Mouse (Mus musculus) layer of hippocampus, postnatal 25 days (tissue): ENCODE results near the gene Zfp512. TPM values are rescaled to one million over a fixed set of nuclear protein-coding genes. Genes with fewer than 3 reads are reported as not detected.

Source experiments
- DNase-seq, 2 experiments: peaks; one replicate each; pipeline ENCODE4 v3.0.0; 2022; ENCODE audit warnings: mixed read lengths in 2 of 2, low spot score in 1 of 2; ENCODE audit errors: extremely low spot score in 1 of 2
- total RNA-seq, 2 experiments: library from RNA; stranded (reverse); gene quantifications; 2 replicates each; pipeline ENCODE4 v1.2.3; 2021

Zfp512 gene
- total RNA-seq, 2 experiments from 2014 or later = 43.5 to 43.9 TPM

DNA sequence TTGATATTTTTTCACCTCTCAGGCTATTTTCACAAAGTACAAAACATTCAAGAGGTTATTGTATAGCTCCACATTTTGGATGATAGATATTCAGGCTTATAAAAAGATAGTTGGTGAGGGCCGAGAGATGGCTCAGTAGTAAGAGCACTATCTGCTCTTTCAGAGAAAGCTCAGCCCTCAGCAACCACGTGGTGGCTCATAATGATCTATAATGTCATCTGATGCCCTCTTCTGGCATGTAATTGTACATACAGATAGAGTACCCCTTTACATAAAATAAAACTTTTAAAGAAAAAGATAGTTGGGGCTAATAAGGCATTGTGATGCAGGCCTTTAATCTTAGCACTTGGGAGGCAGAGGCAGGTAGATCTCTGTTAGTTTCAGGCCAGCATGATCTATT lies 76.3 kb downstream of the Zfp512 start:
- DNase-seq = no peak

Other genes with a start within 250 kb of the Zfp512 start
- 10 to 100 TPM; 77.0 to 77.2 TPM for gene Ppm1g, start 231.7 kb upstream of the Zfp512 start, total RNA-seq
- gene Nrbp1, start 211.6 kb upstream of the Zfp512 start, total RNA-seq = 10 to 100 TPM; 83.5 to 88.5 TPM
- not detected for gene Gm9970, start 211.2 kb upstream of the Zfp512 start, total RNA-seq
- 1 to 10 TPM; 2.0 to 3.1 TPM for gene Krtcap3, start 200.7 kb upstream of the Zfp512 start, total RNA-seq
- 10 to 100 TPM; 72.9 to 81.8 TPM for gene Ift172, start 161.3 kb upstream of the Zfp512 start, total RNA-seq
- gene Fndc4, start 156.4 kb upstream of the Zfp512 start, total RNA-seq = 100 to 1,000 TPM; 172 to 175 TPM
- under 1 TPM in 1 of 2 experiments, not detected in 1; 0.31 TPM for gene Gckr, start 155.0 kb upstream of the Zfp512 start, total RNA-seq
- gene 4930548H24Rik, start 33.3 kb downstream of the Zfp512 start, total RNA-seq = under 1 TPM in 1 of 2 experiments, not detected in 1; 0.21 TPM
- gene Gpn1, start 42.3 kb downstream of the Zfp512 start, total RNA-seq = 10 to 100 TPM; 31.8 to 34.1 TPM
- 10 to 100 TPM; 49.3 to 50.1 TPM for gene Slc4a1ap, start 74.6 kb downstream of the Zfp512 start, total RNA-seq
- gene Supt7l, start 75.4 kb downstream of the Zfp512 start, total RNA-seq = 10 to 100 TPM; 17.4 to 18.3 TPM
- 100 to 1,000 TPM in 1 of 2 experiments, 10 to 100 TPM in 1; 92.2 to 110 TPM for gene Mrpl33, start 144.5 kb downstream of the Zfp512 start, total RNA-seq
- gene Rbks, start 245.2 kb downstream of the Zfp512 start, total RNA-seq = 1 to 10 TPM; 3.4 to 4.3 TPM
- 10 to 100 TPM; 45.5 to 48.1 TPM for gene Babam2, start 245.3 kb downstream of the Zfp512 start, total RNA-seq